Mouse (Mus musculus): ENCODE measurements around the gene Ttc16. TPM values are rescaled to one million over a fixed set of nuclear protein-coding genes. Genes with fewer than 3 reads are reported as not detected.
A peak's percentile ranks its signal among the peaks of the same experiment; 100 is the strongest.

Gene Ttc16
- polyA plus RNA-seq, 1 experiment from 2014 or later, result 0.66 TPM

- Histone ChIP-seq H3K9me3 (no peaks in the 10 kb centered on the region), H3K27me3 (no peaks in the 10 kb centered on the region), H3K36me3 (no peaks in the 10 kb centered on the region), H3K4me1 (peaks cover 37% of the 10 kb centered on the region), H3K27ac (replicated peaks) (no peak overlapping the region), H3K4me3 (no peak overlapping the region), H3K4me2 (replicated peaks) (no peak overlapping the region), H3K9ac (replicated peaks) (no peak overlapping the region)
- 73% methylated on average over 4 of the region's 4 CpGs for WGBS
- ATAC-seq (replicated peaks), result no peak
Measured at GRCm38 (mm10) chr2:32739311-32739710, 36.1 kb downstream of the Ttc16 start.

- no peak overlapping the region for H3K27ac ChIP-seq (replicated peaks)
- peaks cover 16% of the 10 kb centered on the region for H3K4me1 ChIP-seq
- no peak overlapping the region for H3K4me3 ChIP-seq
- no peak for ATAC-seq (replicated peaks)
- WGBS, result 49% methylated on average over 6 of the region's 6 CpGs
- H3K27me3 ChIP-seq, result no peaks in the 10 kb centered on the region
- no peak overlapping the region for H3K4me2 ChIP-seq (replicated peaks)
- no peak overlapping the region for H3K9ac ChIP-seq (replicated peaks)
- H3K36me3 ChIP-seq, result no peaks in the 10 kb centered on the region
- H3K9me3 ChIP-seq, result no peaks in the 10 kb centered on the region
Measured at GRCm38 (mm10) chr2:32737008-32737407, 38.4 kb downstream of the Ttc16 start.

- 37% methylated on average over 3 of the region's 3 CpGs for WGBS
Measured at GRCm38 (mm10) chr2:32736306-32736829, 39.1 kb downstream of the Ttc16 start.

GRCm38 (mm10) chr2:32734933-32735332 is 40.5 kb downstream of the Ttc16 start:
- no peaks in the 10 kb centered on the region for H3K9me3 ChIP-seq
- ATAC-seq (replicated peaks), result no peak
- H3K27ac ChIP-seq (replicated peaks), result no peak overlapping the region
- no peak overlapping the region for H3K4me3 ChIP-seq
- no peaks in the 10 kb centered on the region for H3K27me3 ChIP-seq
- H3K4me1 ChIP-seq, result no peaks in the 10 kb centered on the region; the same call in 1 of the 2 replicates
- WGBS, result 48% methylated on average over 4 of the region's 4 CpGs
- H3K4me2 ChIP-seq (replicated peaks), result no peak overlapping the region
- H3K36me3 ChIP-seq, result no peaks in the 10 kb centered on the region
- H3K9ac ChIP-seq (replicated peaks), result no peak overlapping the region

More at GRCm38 (mm10) chr2:32736306-32736829, 39.1 kb downstream of the Ttc16 start:
- H3K36me3 ChIP-seq, result no peaks in the 10 kb centered on the region
- no peak overlapping the region for H3K4me3 ChIP-seq
- H3K9ac ChIP-seq (replicated peaks), result no peak overlapping the region
- no peak for ATAC-seq (replicated peaks)
- H3K4me1 ChIP-seq, result peaks cover 10% of the 10 kb centered on the region
- H3K4me2 ChIP-seq (replicated peaks), result no peak overlapping the region
- no peaks in the 10 kb centered on the region for H3K27me3 ChIP-seq
- H3K9me3 ChIP-seq, result no peaks in the 10 kb centered on the region
- H3K27ac ChIP-seq (replicated peaks), result no peak overlapping the region

- Histone ChIP-seq H3K4me3 (no peak overlapping the region), H3K27me3 (no peaks in the 10 kb centered on the region), H3K36me3 (no peaks in the 10 kb centered on the region), H3K4me2 (replicated peaks) (no peak overlapping the region), H3K9ac (replicated peaks) (no peak overlapping the region), H3K27ac (replicated peaks) (no peak overlapping the region), H3K4me1 (no peaks in the 10 kb centered on the region), H3K9me3 (no peaks in the 10 kb centered on the region)
- 45% methylated on average over 4 of the region's 4 CpGs for WGBS
- no peak for ATAC-seq (replicated peaks)
Measured at GRCm38 (mm10) chr2:32734480-32734879, 41.0 kb downstream of the Ttc16 start.

GRCm38 (mm10) chr2:32732695-32733094 is 42.7 kb downstream of the Ttc16 start:
- H3K4me3 ChIP-seq, result no peak overlapping the region
- no peaks in the 10 kb centered on the region for H3K36me3 ChIP-seq
- 68% methylated on average over 6 of the region's 6 CpGs for WGBS
- H3K27ac ChIP-seq (replicated peaks), result no peak overlapping the region
- no peak for ATAC-seq (replicated peaks)
- H3K4me2 ChIP-seq (replicated peaks), result no peak overlapping the region
- H3K4me1 ChIP-seq, result no peaks in the 10 kb centered on the region
- H3K27me3 ChIP-seq, result no peaks in the 10 kb centered on the region
- H3K9me3 ChIP-seq, result no peaks in the 10 kb centered on the region
- H3K9ac ChIP-seq (replicated peaks), result no peak overlapping the region

GRCm38 (mm10) chr2:32731911-32732310 is 43.5 kb downstream of the Ttc16 start:
- Histone ChIP-seq H3K27me3 (no peaks in the 10 kb centered on the region), H3K36me3 (no peaks in the 10 kb centered on the region), H3K9me3 (no peaks in the 10 kb centered on the region), H3K4me1 (peaks cover 3% of the 10 kb centered on the region), H3K27ac (replicated peaks) (no peak overlapping the region), H3K4me3 (no peak overlapping the region), H3K4me2 (replicated peaks) (no peak overlapping the region), H3K9ac (replicated peaks) (no peak overlapping the region)
- WGBS, result 70% methylated on average over 4 of the region's 4 CpGs
- no peak for ATAC-seq (replicated peaks)

GRCm38 (mm10) chr2:32730854-32731253 is 44.6 kb downstream of the Ttc16 start:
- WGBS, result 60% methylated on average over 11 of the region's 11 CpGs
- no peak overlapping the region for H3K4me3 ChIP-seq

GRCm38 (mm10) chr2:32729547-32729946 is 45.9 kb downstream of the Ttc16 start:
- Histone ChIP-seq H3K4me1 (peaks cover 4% of the 10 kb centered on the region), H3K27ac (replicated peaks) (no peak overlapping the region), H3K9ac (replicated peaks) (no peak overlapping the region), H3K27me3 (no peaks in the 10 kb centered on the region), H3K4me3 (no peak overlapping the region), H3K9me3 (no peaks in the 10 kb centered on the region), H3K4me2 (replicated peaks) (no peak overlapping the region), H3K36me3 (no peaks in the 10 kb centered on the region)
- 88% methylated on average over 4 of the region's 4 CpGs for WGBS
- ATAC-seq (replicated peaks), result no peak

More at GRCm38 (mm10) chr2:32730854-32731253, 44.6 kb downstream of the Ttc16 start:
- no peak overlapping the region for H3K27ac ChIP-seq (replicated peaks)
- no peaks in the 10 kb centered on the region for H3K9me3 ChIP-seq
- no peaks in the 10 kb centered on the region for H3K36me3 ChIP-seq
- H3K4me1 ChIP-seq, result peaks cover 4% of the 10 kb centered on the region
- ATAC-seq (replicated peaks), result no peak
- H3K27me3 ChIP-seq, result no peaks in the 10 kb centered on the region
- no peak overlapping the region for H3K4me2 ChIP-seq (replicated peaks)
- H3K9ac ChIP-seq (replicated peaks), result no peak overlapping the region

GRCm38 (mm10) chr2:32728463-32728862 is 47.0 kb downstream of the Ttc16 start:
- H3K4me1 ChIP-seq, result peaks cover 4% of the 10 kb centered on the region
- H3K9ac ChIP-seq (replicated peaks), result 0 out of 2 replicates have a peak overlapping the region, but pooled peaks have one; percentile 7
- no peaks in the 10 kb centered on the region for H3K27me3 ChIP-seq
- no peaks in the 10 kb centered on the region for H3K9me3 ChIP-seq
- 0 out of 2 replicates have a peak overlapping the region, but pooled peaks have one; percentile 9 for H3K4me3 ChIP-seq
- no peaks in the 10 kb centered on the region for H3K36me3 ChIP-seq
- H3K27ac ChIP-seq (replicated peaks), result no peak overlapping the region
- no peak overlapping the region for H3K4me2 ChIP-seq (replicated peaks)
- WGBS, result 61% methylated on average over 7 of the region's 7 CpGs
- no peak for ATAC-seq (replicated peaks)

GRCm38 (mm10) chr2:32727435-32727834 is 48.0 kb downstream of the Ttc16 start:
- Histone ChIP-seq H3K9me3 (no peaks in the 10 kb centered on the region), H3K27ac (replicated peaks) (no peak overlapping the region), H3K4me1 (peaks cover 4% of the 10 kb centered on the region), H3K4me3 (peak overlapping the region; percentile 31), H3K9ac (replicated peaks) (peak overlapping the region; percentile 29; the same call in 1 of the 2 replicates), H3K27me3 (no peaks in the 10 kb centered on the region), H3K36me3 (no peaks in the 10 kb centered on the region), H3K4me2 (replicated peaks) (peak overlapping the region; percentile 46)
- peak; percentile 97 for ATAC-seq (replicated peaks)
- WGBS, result under 1% methylated on average over 16 of the region's 16 CpGs

- Histone ChIP-seq H3K4me3 (no peak overlapping the region), H3K4me1 (peaks cover 7% of the 10 kb centered on the region), H3K36me3 (no peaks in the 10 kb centered on the region), H3K27ac (replicated peaks) (no peak overlapping the region), H3K9me3 (no peaks in the 10 kb centered on the region), H3K9ac (replicated peaks) (no peak overlapping the region), H3K4me2 (replicated peaks) (no peak overlapping the region), H3K27me3 (no peaks in the 10 kb centered on the region)
- WGBS, result 82% methylated on average over 16 of the region's 16 CpGs
- ATAC-seq (replicated peaks), result no peak
Measured at GRCm38 (mm10) chr2:32724832-32725790, 50.3 kb downstream of the Ttc16 start.

Measured in forebrain, embryonic 15.5 days (tissue).